Mouse (Mus musculus) hematopoietic stem cell, adult 5-6 weeks (primary cell): Measurements from ENCODE around the gene Dnah2. TPM values are rescaled to one million over a fixed set of nuclear protein-coding genes. Genes with fewer than 3 reads are reported as not detected.

Experiments
- ATAC-seq, 2 experiments: fragments of 125-278 bp in 1 of 2; replicated peaks in 1 of 2; 2 replicates each; pipeline ENCODE4 v1.8.0; 2016 to 2017; ENCODE audit warnings: inconsistent platforms in 2 of 2, mild to moderate bottlenecking in 2 of 2, moderate number of reproducible peaks in 2 of 2, low read depth in 1 of 2, moderate TSS enrichment in 1 of 2; ENCODE audit not compliant: low FRiP score in 2 of 2, poor library complexity in 2 of 2, severe bottlenecking in 2 of 2, insufficient read depth in 1 of 2, low TSS enrichment in 1 of 2
- total RNA-seq: library from RNA; stranded (forward); fragments of 172-1452, 232-1000 nt; gene quantifications from 2 replicates; pipeline ENCODE4 v1.2.3, GENCODE M21; 2017

Gene Dnah2
- total RNA-seq, 1 experiment from 2014 or later = not detected

DNA sequence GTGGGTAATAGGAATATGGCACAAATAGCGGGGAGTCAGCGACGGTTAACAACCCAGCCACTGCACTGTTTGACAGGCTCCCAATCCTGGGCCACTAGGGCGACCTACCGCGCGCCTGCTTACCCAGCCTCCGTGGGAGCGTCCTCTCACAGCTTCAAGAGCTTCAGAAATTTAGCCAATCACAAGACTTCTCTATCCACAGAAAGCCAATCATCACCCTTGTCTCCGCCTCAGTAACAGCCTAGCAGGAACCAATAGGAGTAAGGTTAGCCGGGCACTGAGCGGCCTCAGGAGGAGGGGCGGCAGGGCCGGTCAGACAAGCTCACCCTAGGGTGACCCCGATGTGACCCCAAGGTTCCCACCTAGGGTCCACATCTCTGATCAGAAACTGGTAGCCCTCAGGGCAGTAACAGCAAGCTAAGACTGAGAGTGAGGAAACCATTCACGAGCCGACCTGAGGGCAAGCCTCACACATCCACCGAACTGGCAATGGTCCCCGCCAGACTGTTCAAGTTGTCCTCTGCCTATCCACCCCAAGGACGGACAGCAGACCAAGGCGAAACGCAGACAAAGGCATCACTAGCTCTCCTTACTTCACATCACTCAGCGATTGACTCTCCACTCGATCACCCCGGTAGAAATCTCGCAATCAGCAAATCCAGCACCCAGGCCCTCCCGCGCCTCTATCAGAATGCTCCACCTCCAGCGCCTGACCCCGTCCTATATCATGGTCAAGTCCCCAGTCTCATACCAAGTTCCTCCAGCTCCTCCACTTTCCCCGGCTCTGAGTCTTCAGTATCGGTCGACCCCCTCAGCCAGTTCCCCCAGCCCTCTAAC is 140.2 kb downstream of the Dnah2 start:
- peak; percentile 64 to 72 for ATAC-seq

DNA sequence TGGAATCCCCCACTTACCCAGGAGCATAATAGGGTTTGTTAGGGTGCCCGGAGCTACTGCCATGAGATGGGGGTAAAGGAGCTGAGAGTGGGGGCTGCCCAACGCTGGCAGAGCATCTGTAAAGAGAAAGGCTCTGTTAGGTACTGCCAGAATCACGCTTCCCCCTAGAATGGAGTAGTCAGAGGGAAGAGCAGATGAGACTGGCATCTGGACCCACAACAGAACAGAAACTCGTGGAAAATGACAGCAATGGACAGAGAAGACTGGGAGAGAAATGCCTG is 141.2 kb downstream of the Dnah2 start:
- no peak for ATAC-seq

DNA sequence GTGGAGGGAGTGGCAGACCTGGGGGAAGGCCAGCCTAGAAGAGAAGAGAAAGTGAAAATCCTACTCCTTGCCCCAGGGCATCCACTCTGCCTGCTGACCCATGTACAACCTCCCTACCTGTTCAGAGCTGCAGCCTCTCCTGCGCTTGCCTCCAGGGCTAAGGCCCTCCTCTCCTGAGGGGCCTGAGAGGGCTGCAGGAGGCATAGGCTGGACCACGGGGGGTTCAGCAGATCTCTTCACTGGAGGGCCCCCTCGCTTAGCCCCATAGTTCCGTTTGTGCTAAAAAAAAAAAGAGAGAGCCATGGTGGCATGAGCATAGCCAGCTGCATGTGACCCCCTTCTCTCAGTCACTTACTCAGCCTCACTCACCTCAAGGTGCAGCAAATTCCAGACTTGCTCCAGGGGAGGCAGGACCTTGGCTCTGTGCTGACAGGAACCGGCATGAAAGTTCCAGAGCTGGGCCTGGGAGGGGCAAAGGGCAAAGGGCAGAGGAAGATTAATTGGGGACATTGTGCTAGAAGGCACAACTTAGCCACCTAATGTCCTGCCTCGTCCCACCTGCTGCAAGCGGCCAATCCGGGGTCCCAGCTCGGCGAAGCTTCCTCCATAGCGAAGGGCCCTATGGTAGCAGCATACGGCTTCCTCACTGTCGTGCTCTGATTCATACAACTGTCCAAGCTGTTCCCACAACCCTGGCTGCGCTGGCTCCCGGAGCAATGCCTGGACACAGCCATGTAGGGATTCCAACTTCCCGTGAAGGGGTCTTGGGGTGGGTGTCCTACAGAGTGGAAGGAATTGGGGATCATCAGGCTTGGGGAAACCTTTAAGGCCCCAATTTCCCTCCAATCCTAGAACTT is 141.8 kb downstream of the Dnah2 start:
- ATAC-seq = no peak

DNA sequence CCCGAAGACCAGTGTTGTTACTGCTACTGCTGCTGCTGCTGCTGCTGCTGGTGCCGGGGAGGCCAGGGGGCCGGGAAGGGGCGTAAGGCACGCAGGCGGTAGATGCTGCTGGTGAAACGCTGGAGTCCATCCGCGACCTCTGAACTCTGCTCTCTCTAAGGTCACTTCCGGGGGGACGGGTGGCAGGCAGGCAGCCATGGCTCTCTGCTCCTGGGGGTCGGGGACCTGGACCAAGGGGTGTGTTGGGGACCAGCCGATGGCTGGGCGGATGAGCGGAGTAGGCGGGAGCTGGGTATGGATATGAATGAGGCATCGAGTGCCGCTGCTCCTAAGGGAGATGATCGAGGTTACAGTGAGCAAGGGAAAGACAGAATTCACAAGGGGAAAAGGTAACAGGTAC is 142.6 kb downstream of the Dnah2 start:
- ATAC-seq = no peak

DNA sequence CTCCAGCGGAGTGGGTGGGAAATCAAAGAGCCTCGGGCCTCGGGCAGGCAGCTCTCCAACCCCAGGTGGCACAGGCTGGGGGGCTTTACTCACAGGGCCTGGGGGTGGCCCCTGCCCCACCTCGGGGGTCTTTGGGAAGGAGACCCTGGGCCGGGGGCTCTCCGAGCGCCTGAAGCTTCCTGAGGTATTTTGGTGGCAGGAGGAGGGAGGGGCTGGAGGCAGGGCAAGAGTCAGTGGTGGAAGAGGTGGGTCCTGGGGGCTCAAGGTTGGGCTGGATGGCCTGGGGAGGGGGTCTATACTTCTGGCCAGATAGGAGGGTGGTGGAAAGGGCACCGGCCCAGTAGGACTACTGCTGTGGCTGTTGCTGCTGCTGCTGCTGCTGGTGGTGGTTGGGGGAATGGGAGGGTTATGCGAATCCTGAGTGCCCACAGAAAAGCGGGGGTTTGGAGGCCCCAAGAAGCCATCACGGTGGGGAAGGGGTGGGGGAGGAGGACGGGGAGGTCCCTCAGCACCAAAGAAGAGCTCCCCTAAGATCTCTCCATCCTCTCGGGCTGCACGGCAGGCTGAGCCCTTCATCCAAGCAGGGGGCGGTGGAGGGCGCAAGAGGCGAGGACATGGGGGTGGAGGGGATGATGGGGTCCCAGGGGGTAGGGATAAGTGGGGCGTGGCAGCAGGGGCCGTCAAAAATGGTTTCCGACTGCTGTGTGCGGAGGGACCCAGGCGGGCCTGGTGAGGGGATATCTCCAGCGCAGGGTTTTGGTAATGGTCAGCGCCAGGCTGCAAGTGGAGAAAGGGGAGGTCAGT is 143.3 kb downstream of the Dnah2 start:
- no peak for ATAC-seq

DNA sequence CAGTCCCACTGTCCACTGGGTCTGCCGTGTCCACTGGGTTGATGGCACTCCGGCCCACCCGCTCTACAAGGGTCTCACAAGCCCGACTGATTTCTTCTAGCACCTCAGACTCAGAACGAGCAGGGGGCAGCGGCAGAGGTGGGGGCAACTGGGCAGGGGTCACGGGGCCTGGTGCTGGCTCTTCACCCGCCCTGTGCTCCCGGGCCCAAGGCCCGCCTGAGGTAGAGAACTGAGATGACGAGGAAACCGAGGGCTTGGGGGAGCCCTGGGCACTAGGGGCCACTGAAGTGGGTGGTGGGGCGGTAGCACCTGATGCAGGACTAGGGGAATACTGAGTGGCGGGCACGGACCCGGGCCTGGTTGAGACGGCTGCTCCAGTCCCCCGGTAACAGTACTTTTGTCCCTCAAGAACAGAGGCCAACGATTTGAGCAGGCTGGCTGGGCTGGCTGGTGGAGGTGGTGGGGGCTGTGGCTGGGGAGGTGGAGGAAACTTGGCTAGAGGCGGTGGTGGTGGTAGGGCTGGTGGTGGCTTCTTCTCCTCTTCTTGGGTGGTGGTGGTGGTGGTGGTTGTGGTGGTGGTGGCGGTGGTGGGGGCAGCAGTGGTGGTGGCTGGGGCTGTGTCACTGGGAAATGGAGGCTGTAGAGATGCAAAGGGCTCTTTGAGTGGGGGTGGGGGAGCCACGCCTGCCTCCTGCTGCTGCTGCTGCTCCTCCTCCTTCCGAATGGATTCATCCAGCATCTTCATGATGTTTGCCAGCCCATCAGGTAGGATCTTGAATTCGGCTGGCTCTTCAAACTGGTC is 144.1 kb downstream of the Dnah2 start:
- ATAC-seq = no peak

DNA sequence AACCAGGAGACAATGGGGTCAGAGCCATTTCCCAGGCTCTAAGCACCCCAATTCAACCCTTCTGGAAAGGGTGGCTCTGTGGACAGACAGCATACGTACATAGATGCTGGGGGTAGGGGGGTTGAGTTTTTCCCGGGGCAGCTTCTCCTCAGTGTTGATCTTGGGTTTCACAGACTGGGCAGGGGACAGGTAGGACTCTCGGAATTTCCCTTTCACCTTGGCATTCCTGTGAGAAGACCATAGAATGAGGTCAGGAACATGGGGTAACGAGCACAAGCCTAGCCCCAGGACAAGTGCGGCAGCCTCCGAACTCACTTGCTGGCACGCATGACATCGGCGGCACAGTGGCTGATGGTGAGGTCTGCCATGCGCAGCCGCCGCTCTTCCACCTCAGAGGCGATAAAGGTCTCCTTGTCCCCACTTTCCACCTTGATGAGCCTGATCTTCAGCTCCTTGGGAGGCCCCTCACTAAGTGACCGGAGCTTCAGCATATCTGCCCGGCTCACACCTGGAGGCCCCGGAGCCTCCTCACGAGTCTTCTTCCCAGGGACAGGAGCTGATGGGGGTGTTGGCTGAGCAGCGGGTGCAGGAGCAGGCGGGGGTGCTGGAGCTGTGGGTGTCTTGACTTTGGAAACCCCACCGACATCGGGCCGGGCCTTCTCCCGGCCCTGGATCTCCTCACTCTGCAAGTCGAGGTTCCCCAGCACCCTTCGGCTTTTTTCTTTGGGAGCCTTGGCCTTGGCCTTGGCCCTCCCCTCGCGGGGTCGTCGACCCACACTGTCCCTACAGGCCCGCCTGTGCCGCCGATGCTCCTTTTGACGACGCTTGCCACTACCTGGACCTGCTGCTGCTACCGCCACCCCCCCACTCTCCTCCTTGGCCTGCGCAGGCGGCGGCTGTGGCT is 145.0 kb downstream of the Dnah2 start:
- no peak for ATAC-seq

DNA sequence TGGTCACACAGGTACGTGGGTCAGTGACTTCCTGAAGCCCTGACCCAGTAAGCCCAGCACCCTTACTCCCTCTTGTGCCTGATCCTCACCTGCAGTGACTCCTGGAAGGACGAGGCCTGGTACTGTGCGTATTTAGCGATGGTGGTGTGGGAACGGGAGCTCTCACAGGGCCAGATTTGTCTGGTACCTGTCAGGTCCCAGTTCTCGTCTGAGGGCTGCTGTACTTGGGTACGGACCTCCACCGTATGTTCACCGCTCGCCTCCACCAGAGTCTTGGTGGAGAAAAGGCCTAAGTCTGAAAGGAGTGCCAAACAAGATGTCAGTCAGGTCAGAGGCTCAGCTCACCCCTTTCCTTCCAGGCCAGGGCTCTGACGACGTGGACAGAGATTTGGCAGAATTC is 146.9 kb downstream of the Dnah2 start:
- no peak for ATAC-seq

DNA sequence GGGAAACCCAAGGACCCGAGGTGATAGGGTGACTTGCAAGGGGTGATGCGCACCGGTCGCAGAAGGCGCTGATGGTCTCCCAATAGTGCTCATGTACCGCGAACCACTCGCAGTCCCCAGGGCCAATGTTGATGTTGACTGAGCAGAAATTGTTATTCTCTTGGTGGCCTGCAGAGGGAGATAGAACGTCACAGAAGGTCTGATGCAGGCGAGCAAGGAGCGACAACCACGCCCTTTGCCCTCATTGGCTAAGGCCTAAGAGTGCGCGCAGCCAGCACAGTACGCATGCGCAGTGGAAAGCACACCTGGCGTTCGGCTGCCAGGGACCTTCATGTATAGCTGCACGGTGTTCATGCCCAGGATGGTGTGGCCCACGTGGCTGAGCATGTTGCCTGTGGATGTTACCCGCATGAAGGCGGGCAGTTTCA is 147.7 kb downstream of the Dnah2 start:
- peak; percentile 76 to 87 for ATAC-seq

DNA sequence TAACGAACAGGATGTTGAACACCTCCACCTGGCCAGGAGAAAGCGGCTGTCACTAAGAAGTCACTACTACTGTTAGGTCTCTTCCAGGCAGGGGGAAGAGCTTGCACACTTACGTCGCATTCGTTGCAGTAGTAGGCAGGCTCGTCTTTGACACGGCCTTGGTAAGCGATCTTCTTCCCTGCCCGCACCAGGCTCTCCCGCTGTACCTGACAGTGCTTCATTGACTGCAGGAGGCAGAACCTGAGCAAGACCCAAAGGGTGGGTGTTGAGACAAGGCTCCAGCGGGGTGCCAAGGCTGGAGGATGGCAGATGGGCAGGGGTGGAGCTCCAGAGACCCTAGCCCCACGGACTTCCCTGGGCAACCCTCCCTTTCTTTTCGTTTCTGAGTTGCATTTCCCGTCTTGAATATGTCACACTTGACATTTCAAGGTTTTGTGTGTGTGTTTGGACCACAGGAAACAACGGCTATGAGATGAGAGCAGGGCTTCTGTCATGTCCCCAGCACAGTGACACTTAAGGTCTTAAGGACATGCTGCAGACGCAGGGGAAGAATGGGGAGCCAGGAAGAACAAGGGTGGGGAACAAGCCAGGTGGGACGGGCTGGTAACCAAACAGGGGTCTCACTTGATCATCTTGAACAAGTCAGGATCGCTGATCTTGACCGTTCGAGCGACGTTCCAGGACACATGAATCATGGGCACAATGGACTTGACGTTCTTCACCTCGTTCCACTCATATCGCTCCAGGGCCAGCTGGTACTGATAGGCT is 148.6 kb downstream of the Dnah2 start:
- no peak for ATAC-seq

DNA sequence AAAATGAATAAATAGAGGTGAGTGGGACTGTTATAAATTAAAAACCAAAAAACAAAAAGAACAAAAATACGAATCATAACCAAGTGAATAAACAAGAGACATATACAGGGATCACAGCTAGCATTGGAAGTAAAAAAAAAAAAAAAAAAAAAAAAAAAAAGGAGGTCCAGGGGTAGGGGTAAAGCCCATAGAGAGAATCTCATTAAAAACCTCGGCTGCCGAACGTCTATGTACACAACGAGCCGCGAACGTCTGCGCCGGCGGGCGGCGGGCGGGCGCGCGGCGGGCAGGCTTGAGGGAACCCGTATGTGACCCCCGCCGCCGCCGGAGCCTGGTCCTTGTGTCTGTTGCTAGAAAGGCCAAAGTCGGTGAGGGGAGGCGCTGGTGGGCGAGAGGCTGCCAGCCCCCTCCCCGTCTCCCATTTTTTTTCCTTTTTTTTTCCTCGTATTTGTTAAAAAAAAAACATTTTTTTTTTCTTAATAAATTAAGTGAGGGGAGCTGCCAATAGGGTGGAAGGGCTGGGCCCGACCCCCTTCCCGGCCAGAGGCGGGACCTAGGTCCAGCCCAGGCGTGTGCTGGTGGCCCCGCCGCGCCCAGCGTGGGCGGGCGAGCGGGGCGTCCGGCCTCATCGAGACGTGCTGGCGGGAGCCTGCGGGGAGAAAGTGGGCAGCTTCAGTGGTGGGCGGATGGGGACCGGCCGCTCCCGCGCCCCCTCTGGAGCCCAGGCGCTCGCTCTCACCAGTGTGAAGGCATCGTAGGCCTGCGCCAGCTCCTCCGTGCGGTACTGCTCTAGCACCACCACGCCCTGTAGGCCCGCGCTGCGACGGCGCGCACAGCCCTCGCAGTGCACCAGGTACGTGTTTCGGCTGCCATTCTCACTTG is 149.5 kb downstream of the Dnah2 start:
- no peak for ATAC-seq

DNA sequence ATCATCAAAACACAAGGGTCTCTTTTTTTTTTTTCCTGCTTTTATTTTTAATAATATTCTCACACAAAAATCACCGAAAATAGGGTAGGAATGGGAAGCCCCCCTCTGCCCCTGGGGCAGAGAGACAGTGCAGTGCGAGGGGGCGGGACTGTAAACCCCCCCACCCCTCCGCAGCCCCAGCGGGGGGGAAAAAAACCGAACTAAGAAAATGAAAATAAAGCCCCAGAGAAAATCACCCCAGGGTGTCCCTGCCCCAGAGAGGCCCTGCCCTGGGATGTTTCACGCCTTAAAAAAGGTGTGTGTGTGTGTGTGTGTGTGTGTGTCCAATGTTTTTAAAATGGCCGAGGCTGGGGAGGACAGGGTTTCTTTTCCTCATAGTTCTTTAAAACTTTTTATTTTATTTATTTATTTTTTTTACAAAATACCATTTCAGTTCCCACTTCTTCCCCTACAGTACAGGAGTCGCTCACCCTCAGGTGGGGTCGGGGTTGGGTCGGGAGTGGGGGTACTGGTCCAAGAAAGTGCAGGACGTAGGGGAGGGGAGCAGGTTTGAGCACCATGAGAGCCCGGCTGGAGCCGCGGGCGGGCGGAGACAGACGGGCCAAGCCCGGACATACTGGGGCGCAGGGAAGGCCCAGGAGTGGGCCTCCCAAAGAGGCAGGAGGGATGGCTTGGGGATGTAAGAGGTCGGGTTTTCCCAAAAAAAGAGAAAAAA is 150.3 kb downstream of the Dnah2 start:
- ATAC-seq = no peak

DNA sequence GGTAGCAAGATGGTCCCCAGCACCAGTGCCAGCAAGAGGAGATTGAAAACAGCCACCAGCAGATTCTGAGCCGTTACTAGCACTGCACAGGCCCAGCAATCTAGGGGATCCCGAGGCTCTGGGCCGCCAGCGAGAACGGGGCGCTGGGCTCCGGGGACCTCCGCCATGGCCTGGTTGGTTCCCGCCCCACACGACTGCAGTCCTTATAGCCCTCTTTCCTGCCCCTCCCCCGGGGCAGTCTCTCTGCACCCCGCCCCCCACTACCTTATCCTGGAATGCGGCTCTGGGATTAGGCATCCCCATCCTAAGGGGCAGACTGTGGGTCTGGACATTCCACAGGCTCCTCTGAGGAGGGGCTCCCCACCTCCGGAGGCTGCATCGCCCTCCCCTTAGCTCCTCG is 150.9 kb downstream of the Dnah2 start, which contains the start of gene Tmem88:
TSS of gene Tmem88 (minus strand) at position 176 of the 400 bp plus-strand sequence.
- ATAC-seq = no peak

DNA sequence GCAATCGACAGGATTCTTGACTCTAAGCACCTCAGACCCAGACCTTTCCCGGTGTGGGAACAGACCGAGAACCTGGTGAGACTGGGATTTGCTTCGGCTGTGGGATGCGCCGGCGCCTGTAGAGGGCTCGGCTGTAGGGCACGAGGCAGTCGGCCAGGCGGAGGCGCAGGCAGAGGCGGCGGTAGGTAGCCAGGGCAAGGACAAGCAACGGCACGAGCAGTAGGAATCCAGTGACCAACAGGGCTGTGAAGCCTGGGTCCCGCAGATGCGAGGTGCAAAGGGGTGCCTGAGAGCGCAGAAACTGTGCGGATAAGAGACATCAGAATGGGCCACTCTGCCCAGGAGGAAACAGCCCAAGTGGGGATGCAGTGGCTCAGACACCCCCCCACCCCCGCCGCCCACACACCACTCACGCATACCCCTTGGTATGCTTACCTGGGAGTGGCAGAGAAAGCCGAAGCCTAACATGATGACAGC is 151.3 kb downstream of the Dnah2 start:
- ATAC-seq = no peak
